Mouse (Mus musculus) stomach, adult 2 months (tissue): ENCODE data around the gene Speer3. TPM values are rescaled to one million over a fixed set of nuclear protein-coding genes. Genes with fewer than 3 reads are reported as not detected.

Experiments used
- polyA plus RNA-seq: library from polyadenylated mRNA; depleted of rRNA; stranded (reverse); fragments of >200 nt; gene quantifications from 2 replicates; pipeline ENCODE4 v1.2.3, GENCODE M21; 2012; rRNA removed

Speer3 gene
- polyA plus RNA-seq = not detected in 2 replicates

GRCm38 (mm10) chr5:13791319-13791718 lies at the start of gene Speer3:
Speer3 (plus strand) TSS chr5:13791619.

Other genes with a start within 250 kb of the Speer3 start
- 0.73 and 0.77 TPM in 2 replicates for gene Sema3e, start 233.7 kb downstream of the Speer3 start, polyA plus RNA-seq